Mouse (Mus musculus): ENCODE measurements around the gene Cnbd2.

DNA sequence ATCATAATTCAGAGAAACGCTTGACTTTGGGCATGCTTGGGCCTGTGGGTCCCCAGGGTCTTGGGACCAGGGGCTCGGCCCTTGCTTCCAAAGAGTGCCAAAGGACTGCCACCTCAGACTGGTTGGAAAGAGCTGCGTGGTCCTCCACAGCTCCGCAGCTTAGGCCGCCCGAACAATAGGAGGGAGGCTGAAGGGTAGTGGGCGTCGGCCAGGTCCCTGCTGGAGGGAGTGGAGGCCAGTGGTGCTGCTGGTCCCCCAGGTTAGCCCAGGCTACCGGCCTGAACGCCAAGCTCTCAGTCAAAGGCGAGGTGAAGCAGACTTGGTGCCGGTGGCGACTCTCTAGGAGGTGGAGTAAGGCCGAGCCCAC, 108.2 kb downstream of the Cnbd2 start:
- TF ChIP-seq GATA1 (IDR thresholded peaks at IDR 0.05; ENCODE audit: low read length), result no peak
- no peak for TF ChIP-seq TAL1 (IDR thresholded peaks at IDR 0.05; ENCODE audit: low read length)

Measured in erythroblast, embryonic 14.5 days (primary cell).